ENCODE assay signal across 8 mouse cellular contexts in the genomic region with DNA sequence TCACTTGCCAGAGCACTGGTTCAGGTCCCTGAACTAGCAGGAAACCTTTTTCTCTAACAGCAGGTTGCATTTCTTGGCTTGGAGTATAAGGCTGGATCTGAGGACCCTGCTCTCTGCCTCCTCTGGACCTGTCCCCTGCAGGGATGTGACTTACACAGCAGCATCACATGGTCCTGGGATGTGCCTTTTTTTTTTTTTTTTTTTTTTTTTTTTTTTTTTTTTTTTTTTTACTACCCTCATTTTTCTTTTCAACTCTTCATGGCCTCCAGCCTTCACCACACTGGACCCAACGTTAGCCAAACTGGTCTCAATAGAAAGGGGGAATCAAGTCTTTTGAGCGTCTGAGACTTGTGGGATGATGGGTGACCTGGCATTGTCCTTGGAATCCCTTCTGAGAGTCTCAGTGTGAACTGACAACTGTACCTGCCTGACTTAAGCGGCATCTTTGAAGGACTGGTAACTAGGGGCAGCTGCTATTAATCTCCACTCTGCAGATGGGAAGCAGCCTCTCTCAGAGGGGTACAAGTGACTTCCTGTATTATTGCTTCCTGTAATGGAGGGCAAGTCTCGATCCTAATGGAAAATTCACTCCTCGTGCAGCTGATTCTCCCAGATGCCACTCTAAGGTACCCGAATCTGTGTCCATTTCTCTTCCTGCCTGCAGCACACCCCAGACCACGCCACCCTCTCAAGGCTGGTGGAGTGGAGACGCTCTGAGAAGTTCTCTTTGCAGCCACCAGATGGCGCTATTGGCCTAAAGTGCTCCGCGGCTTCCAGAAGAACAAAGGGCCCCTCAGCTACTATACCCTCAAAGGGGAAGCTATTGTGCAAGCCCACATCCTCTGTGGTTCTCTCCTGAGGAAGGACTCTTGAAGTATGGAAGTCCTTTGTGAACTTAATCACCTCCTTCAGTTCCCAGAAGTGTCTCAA. TPM values are rescaled to one million over a fixed set of nuclear protein-coding genes. Genes with fewer than 3 reads are reported as not detected.
DNase-seq lines count a peak whose midpoint lies in the region; ATAC-seq and TF ChIP-seq lines count a peak whose summit lies in the region.

No protein-coding gene starts in this region.

- H3K9me3 ChIP-seq in intestine, embryonic 15.5 days: no peaks in the 10 kb centered on the region
- no peaks in the 10 kb centered on the region for H3K9me3 ChIP-seq in limb, embryonic 10.5 days (replicated peaks)
- H3K9me3 ChIP-seq in midbrain, embryonic 12.5 days: no peaks in the 10 kb centered on the region

- DNase-seq in adrenal gland, adult (ENCODE audit: inconsistent age in 2 of 2, low spot score in 1 of 2): peak; percentile 70 to 89
- DNase-seq in gastrocnemius, postnatal 36 days: peak; percentile 37 to 59
- DNase-seq in limb, embryonic 10.5 days (ENCODE audit: low spot score): peak; percentile 92
- DNase-seq in skeletal muscle tissue, adult 2 months (ENCODE audit: low read depth, low spot score): peak; percentile 65
- DNase-seq in yolk sac, embryonic 10.5 days (ENCODE audit: low spot score): peak; percentile 57

- H3K4me2 ChIP-seq in intestine, embryonic 15.5 days (replicated peaks): peak overlapping the region; percentile 34; the same call in 1 of the 2 replicates
- peak overlapping the region; percentile 7; the same call in 1 of the 2 replicates for H3K4me2 ChIP-seq in midbrain, embryonic 12.5 days (replicated peaks)

- peak overlapping the region; percentile 28; the same call in 1 of the 2 replicates for H3K9ac ChIP-seq in intestine, embryonic 15.5 days
- H3K9ac ChIP-seq in midbrain, embryonic 12.5 days (replicated peaks): no peak overlapping the region; the same call in 1 of the 2 replicates

- H3K36me3 ChIP-seq in intestine, embryonic 15.5 days: no peaks in the 10 kb centered on the region
- no peaks in the 10 kb centered on the region for H3K36me3 ChIP-seq in limb, embryonic 10.5 days
- H3K36me3 ChIP-seq in midbrain, embryonic 12.5 days: no peaks in the 10 kb centered on the region

- 12% methylated on average over 11 of the region's 11 CpGs for whole genome bisulfite sequencing in intestine, embryonic 15.5 days
- 15% methylated on average over 11 of the region's 11 CpGs for WGBS in limb, embryonic 10.5 days
- WGBS in midbrain, embryonic 12.5 days: 19% methylated on average over 11 of the region's 11 CpGs

- H3K4me1 ChIP-seq in cortical plate, adult 2 months (ENCODE audit: control insufficient read depth, insufficient read depth, low read length): peaks cover 10% of the 10 kb centered on the region
- no peaks in the 10 kb centered on the region; the same call in 1 of the 2 replicates for H3K4me1 ChIP-seq in intestine, embryonic 15.5 days (replicated peaks)
- peaks cover 16% of the 10 kb centered on the region for H3K4me1 ChIP-seq in limb, embryonic 10.5 days
- peaks cover 14% of the 10 kb centered on the region for H3K4me1 ChIP-seq in midbrain, embryonic 12.5 days

- peaks cover 14% of the 10 kb centered on the region for H3K27me3 ChIP-seq in intestine, embryonic 15.5 days (replicated peaks)
- H3K27me3 ChIP-seq in limb, embryonic 10.5 days (ENCODE audit: low read depth, poor library complexity, severe bottlenecking): peaks cover 41% of the 10 kb centered on the region
- H3K27me3 ChIP-seq in midbrain, embryonic 12.5 days: peaks cover 22% of the 10 kb centered on the region; the same call in 1 of the 2 replicates

- intact Hi-C loops in gastrocnemius, postnatal 36 days (cut with DNase I): no loop called here

- ATAC-seq in intestine, embryonic 15.5 days: peak; percentile 87
- peak; percentile 85 for ATAC-seq in midbrain, embryonic 12.5 days (ENCODE audit: low FRiP score, low read depth)

- H3K4me3 ChIP-seq in cortical plate, adult 2 months (ENCODE audit: insufficient read depth, low read length): no peak overlapping the region
- no peak overlapping the region for H3K4me3 ChIP-seq in intestine, embryonic 15.5 days (replicated peaks)
- peak overlapping the region; percentile 31 for H3K4me3 ChIP-seq in limb, embryonic 10.5 days
- H3K4me3 ChIP-seq in midbrain, embryonic 12.5 days: no peak overlapping the region

- no peak for TF ChIP-seq POLR2A in cortical plate, adult 2 months (IDR thresholded peaks at IDR 0.05; ENCODE audit: extremely low read depth, insufficient read depth, low read length)

- H3K27ac ChIP-seq in cortical plate, adult 2 months (ENCODE audit: insufficient read depth, low read length): peak overlapping the region; percentile 79
- H3K27ac ChIP-seq in intestine, embryonic 15.5 days: no peak overlapping the region
- H3K27ac ChIP-seq in limb, embryonic 10.5 days: peak overlapping the region; percentile 86
- peak overlapping the region; percentile 56 for H3K27ac ChIP-seq in midbrain, embryonic 12.5 days (replicated peaks)

- peak; percentile 87 for TF ChIP-seq CTCF in cortical plate, adult 2 months (IDR thresholded peaks at IDR 0.05; ENCODE audit: extremely low read depth, insufficient read depth, low read length)

RNA-seq across cellular contexts. Expression of gene Slc34a1, which starts 7.1 kb away (rescaled TPM):
- 0.21 and 0.30 TPM in 2 replicates for polyA plus RNA-seq in cortical plate, adult 2 months (2012; rRNA removed)
- total RNA-seq in gastrocnemius, postnatal 36 days (2021): not detected
- not detected in 2 replicates for polyA plus RNA-seq in intestine, embryonic 15.5 days (2015; fragmentation: Nextera tagmentation; extraction: Ambion mirVana)
- not detected in 2 replicates for polyA plus RNA-seq in limb, embryonic 10.5 days (2016; fragmentation: Nextera tagmentation; extraction: Ambion mirVana)
- 0.06 TPM in 1 of 2 replicates, not detected in the other for polyA plus RNA-seq in midbrain, embryonic 12.5 days (2016; fragmentation: Nextera tagmentation; extraction: Ambion mirVana)

RNA-seq across cellular contexts. Expression of gene Pfn3, which starts 9.9 kb away (rescaled TPM):
- polyA plus RNA-seq in cortical plate, adult 2 months (2012; rRNA removed): 0.40 and 0.56 TPM in 2 replicates
- total RNA-seq in gastrocnemius, postnatal 36 days (2021): not detected
- not detected in 2 replicates for polyA plus RNA-seq in intestine, embryonic 15.5 days (2015; fragmentation: Nextera tagmentation; extraction: Ambion mirVana)
- polyA plus RNA-seq in limb, embryonic 10.5 days (2016; fragmentation: Nextera tagmentation; extraction: Ambion mirVana): not detected in 2 replicates
- polyA plus RNA-seq in midbrain, embryonic 12.5 days (2016; fragmentation: Nextera tagmentation; extraction: Ambion mirVana): not detected in 2 replicates

RNA-seq across cellular contexts. Expression of gene F12, which starts 21.5 kb away (rescaled TPM):
- 0.63 and 1.0 TPM in 2 replicates for polyA plus RNA-seq in cortical plate, adult 2 months (2012; rRNA removed)
- not detected for total RNA-seq in gastrocnemius, postnatal 36 days (2021)
- polyA plus RNA-seq in intestine, embryonic 15.5 days (2015; fragmentation: Nextera tagmentation; extraction: Ambion mirVana): 1.8 TPM in 2 replicates
- polyA plus RNA-seq in limb, embryonic 10.5 days (2016; fragmentation: Nextera tagmentation; extraction: Ambion mirVana): 0.14 TPM in 1 of 2 replicates, not detected in the other
- polyA plus RNA-seq in midbrain, embryonic 12.5 days (2016; fragmentation: Nextera tagmentation; extraction: Ambion mirVana): not detected in 2 replicates

RNA-seq across cellular contexts. Expression of gene Rgs14, which starts 35.6 kb away (rescaled TPM):
- polyA plus RNA-seq in cortical plate, adult 2 months (2012; rRNA removed): 40.2 and 44.9 TPM in 2 replicates
- under 1 TPM; 0.27 to 0.48 TPM for total RNA-seq in gastrocnemius, postnatal 36 days (2021)
- polyA plus RNA-seq in intestine, embryonic 15.5 days (2015; fragmentation: Nextera tagmentation; extraction: Ambion mirVana): 0.85 and 1.2 TPM in 2 replicates
- 0.70 and 1.1 TPM in 2 replicates for polyA plus RNA-seq in limb, embryonic 10.5 days (2016; fragmentation: Nextera tagmentation; extraction: Ambion mirVana)
- polyA plus RNA-seq in midbrain, embryonic 12.5 days (2016; fragmentation: Nextera tagmentation; extraction: Ambion mirVana): 0.47 and 0.59 TPM in 2 replicates

RNA-seq across cellular contexts. Expression of gene Grk6, which starts 39.8 kb away (rescaled TPM):
- 75.3 and 80.1 TPM in 2 replicates for polyA plus RNA-seq in cortical plate, adult 2 months (2012; rRNA removed)
- 10 to 100 TPM in 1 of 2 experiments, 1 to 10 TPM in 1; 9.1 to 10.8 TPM for total RNA-seq in gastrocnemius, postnatal 36 days (2021)
- polyA plus RNA-seq in intestine, embryonic 15.5 days (2015; fragmentation: Nextera tagmentation; extraction: Ambion mirVana): 38.3 and 38.7 TPM in 2 replicates
- 63.6 and 71.1 TPM in 2 replicates for polyA plus RNA-seq in limb, embryonic 10.5 days (2016; fragmentation: Nextera tagmentation; extraction: Ambion mirVana)
- polyA plus RNA-seq in midbrain, embryonic 12.5 days (2016; fragmentation: Nextera tagmentation; extraction: Ambion mirVana): 53.1 and 58.5 TPM in 2 replicates
